Mouse (Mus musculus): ENCODE measurements at regions not wholly inside any gene's neighbourhood (a gene's known extent, or its start where the extent isn't known, plus 50 kb on each side); places are given as distances from the start of the nearest gene placed in this dataset.

DNA sequence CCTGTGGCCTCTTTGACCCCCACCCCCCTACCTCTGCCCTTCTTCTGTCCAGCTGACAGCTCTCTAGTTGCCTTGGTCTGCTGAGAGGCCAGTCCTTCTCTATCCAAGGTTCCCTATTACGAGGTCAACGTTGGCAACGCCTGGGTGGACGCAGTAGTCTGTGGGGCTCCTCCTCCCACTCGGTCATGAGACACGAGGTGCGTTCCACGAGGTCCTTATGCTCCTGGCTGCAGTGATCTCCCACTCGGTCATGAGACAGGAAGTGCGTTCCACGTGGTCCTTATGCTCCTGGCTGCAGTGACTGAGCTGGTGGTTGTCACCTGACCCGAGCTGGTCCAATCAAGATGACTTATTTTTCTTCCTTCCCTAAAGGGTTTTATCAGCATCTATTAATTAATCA is 220.7 kb downstream of the Prex1 start:
- Histone ChIP-seq H3K36me3 (ENCODE audit: control insufficient read depth, insufficient read depth, low read length) (no peaks in the 10 kb centered on the region), H3K27ac (ENCODE audit: low read depth, low read length) (no peak overlapping the region), H3K9ac (ENCODE audit: low read depth, low read length) (no peak overlapping the region), H3K4me2 (replicated peaks; ENCODE audit: low read depth, low read length) (no peak overlapping the region), H3K4me1 (ENCODE audit: control insufficient read depth, insufficient read depth, low read length) (peaks cover 20% of the 10 kb centered on the region; the same call in 1 of the 2 replicates), H3K9me3 (ENCODE audit: control insufficient read depth, low read length) (no peaks in the 10 kb centered on the region), H3K27me3 (ENCODE audit: control insufficient read depth, insufficient read depth, low read length) (no peaks in the 10 kb centered on the region), H3K4me3 (ENCODE audit: low read length) (no peak overlapping the region)
- ATAC-seq (ENCODE audit: low FRiP score, low TSS enrichment) = 0 out of 2 replicates have a peak, but pooled peaks have one; percentile 19
- 58% methylated on average over 12 of the region's 12 CpGs for WGBS

DNA sequence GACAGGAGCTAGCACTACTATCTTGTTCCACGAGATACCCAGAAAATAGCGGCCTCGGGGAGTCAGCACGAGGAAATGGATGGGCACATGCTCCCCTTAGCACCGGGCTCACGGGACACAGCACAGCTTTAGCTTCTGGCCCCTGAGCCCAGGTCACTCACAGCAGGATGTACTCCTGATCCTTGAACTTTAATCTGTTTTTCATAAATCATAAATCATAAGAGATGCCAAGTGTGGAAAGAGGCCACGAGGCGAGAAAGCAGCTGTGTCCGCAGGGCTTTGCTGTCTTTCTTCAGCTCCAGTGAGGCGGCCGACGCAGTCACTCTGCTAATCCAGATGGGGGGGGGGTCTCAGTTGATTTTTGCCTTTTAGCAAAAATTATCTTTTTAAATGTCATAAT is 221.2 kb downstream of the Prex1 start:
- Histone ChIP-seq H3K9me3 (ENCODE audit: control insufficient read depth, low read length) (no peaks in the 10 kb centered on the region), H3K4me1 (ENCODE audit: control insufficient read depth, insufficient read depth, low read length) (peaks cover 24% of the 10 kb centered on the region; the same call in 1 of the 2 replicates), H3K9ac (ENCODE audit: low read depth, low read length) (no peak overlapping the region), H3K27me3 (ENCODE audit: control insufficient read depth, insufficient read depth, low read length) (no peaks in the 10 kb centered on the region), H3K36me3 (ENCODE audit: control insufficient read depth, insufficient read depth, low read length) (no peaks in the 10 kb centered on the region), H3K4me2 (replicated peaks; ENCODE audit: low read depth, low read length) (no peak overlapping the region), H3K27ac (ENCODE audit: low read depth, low read length) (no peak overlapping the region), H3K4me3 (ENCODE audit: low read length) (no peak overlapping the region)
- no peak for ATAC-seq (ENCODE audit: low FRiP score, low TSS enrichment)
- WGBS = 65% methylated on average over 12 of the region's 12 CpGs

DNA sequence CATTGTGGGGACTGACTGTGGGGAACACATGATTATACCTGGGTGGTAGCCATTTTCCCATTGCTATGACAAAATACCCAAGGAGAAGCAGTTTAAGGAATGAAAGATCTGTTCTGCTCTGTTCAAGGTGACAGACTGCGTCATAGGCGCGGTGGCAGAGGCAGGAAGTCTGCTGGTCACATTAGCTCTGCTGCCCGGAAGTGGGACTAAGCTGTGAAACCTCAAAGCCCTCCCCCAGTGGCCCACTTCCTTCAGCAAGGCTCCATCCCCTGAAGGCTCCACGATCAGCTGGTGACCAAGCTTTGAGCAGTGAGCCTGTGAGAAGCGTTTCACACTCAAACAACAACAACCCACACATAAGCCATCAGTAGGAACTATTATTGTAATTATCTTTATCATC is 221.8 kb downstream of the Prex1 start:
- Histone ChIP-seq H3K36me3 (ENCODE audit: control insufficient read depth, insufficient read depth, low read length) (no peaks in the 10 kb centered on the region), H3K27ac (ENCODE audit: low read depth, low read length) (no peak overlapping the region), H3K27me3 (ENCODE audit: control insufficient read depth, insufficient read depth, low read length) (no peaks in the 10 kb centered on the region), H3K9ac (ENCODE audit: low read depth, low read length) (no peak overlapping the region), H3K4me2 (replicated peaks; ENCODE audit: low read depth, low read length) (no peak overlapping the region), H3K4me1 (ENCODE audit: control insufficient read depth, insufficient read depth, low read length) (peaks cover 24% of the 10 kb centered on the region; the same call in 1 of the 2 replicates), H3K9me3 (ENCODE audit: control insufficient read depth, low read length) (no peaks in the 10 kb centered on the region), H3K4me3 (ENCODE audit: low read length) (no peak overlapping the region)
- 68% methylated on average over 6 of the region's 6 CpGs for WGBS
- ATAC-seq (ENCODE audit: low FRiP score, low TSS enrichment) = no peak

DNA sequence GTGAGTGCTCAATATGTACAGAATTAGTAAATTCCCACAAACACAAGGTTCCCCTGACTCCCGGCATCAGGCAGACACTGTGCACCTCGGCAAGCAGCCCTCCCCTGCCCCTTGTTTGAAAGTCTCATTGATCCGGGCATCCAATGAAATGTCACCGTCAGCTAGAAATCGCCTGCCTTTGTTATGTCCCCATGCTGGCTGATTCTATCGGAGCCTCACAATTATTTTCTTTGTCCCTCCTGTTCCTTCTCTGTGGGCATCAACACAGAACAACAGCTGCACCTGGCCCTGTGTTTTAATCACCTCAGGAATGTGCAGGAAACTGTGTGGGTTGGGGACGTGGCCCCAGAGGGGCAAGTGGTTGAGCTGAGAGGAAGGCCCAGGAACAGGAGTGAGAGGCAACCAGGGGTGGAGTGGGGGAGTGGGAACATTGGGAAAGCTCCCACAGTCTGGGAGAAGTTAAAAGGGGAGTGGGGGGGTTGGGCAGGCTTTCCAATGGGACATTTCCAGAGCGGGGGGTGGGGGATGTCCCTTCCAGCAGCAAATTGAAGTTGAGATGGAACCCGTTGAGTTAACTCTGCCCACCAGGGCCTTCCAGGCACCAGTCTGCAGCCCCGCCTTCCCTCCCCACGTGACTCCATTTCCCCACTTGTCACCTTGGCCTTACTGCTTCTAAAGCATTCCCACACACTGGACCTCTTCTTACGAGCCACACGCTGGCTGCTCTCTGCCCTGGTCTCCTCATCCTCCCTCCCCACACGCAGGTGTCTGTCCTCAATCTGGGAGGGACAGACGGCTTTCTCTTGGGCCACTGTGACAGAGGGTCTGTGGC is 224.4 kb downstream of the Prex1 start:
- H3K36me3 ChIP-seq (ENCODE audit: control insufficient read depth, insufficient read depth, low read length) = no peaks in the 10 kb centered on the region
- H3K4me2 ChIP-seq (replicated peaks; ENCODE audit: low read depth, low read length) = no peak overlapping the region
- no peaks in the 10 kb centered on the region for H3K9me3 ChIP-seq (ENCODE audit: control insufficient read depth, low read length)
- H3K27ac ChIP-seq (ENCODE audit: low read depth, low read length) = peak overlapping the region; percentile 18; the same call in 1 of the 2 replicates
- 43% methylated on average over 13 of the region's 15 CpGs for WGBS
- H3K4me3 ChIP-seq (ENCODE audit: low read length) = no peak overlapping the region
- no peak for ATAC-seq (ENCODE audit: low FRiP score, low TSS enrichment)
- peaks cover 43% of the 10 kb centered on the region; the same call in 1 of the 2 replicates for H3K4me1 ChIP-seq (ENCODE audit: control insufficient read depth, insufficient read depth, low read length)
- no peaks in the 10 kb centered on the region for H3K27me3 ChIP-seq (ENCODE audit: control insufficient read depth, insufficient read depth, low read length)
- H3K9ac ChIP-seq (ENCODE audit: low read depth, low read length) = no peak overlapping the region

DNA sequence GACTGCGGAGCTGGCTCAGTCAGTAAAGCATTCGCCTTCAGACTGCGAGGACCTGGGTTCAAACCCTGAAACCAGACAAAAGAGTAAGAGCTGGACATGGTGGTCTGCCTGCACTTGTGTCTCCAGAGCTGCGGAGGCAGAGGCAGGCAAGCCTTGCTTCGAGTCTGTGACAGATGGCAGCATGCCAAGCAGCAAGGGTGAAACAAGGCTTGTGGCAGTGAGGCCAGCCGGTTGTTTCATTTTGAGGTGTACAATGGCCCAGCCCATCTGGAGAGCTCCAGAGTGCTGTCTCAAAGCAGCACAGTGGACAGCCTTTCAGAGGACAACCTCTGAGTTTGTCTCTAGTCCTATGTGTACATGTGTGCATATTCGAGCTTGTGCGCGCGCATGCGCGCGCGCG is 225.9 kb downstream of the Prex1 start:
- H3K4me2 ChIP-seq (replicated peaks; ENCODE audit: low read depth, low read length) = no peak overlapping the region
- no peak overlapping the region for H3K4me3 ChIP-seq (ENCODE audit: low read length)
- H3K9me3 ChIP-seq (ENCODE audit: control insufficient read depth, low read length) = no peaks in the 10 kb centered on the region
- peaks cover 45% of the 10 kb centered on the region; the same call in 1 of the 2 replicates for H3K4me1 ChIP-seq (ENCODE audit: control insufficient read depth, insufficient read depth, low read length)
- no peaks in the 10 kb centered on the region for H3K27me3 ChIP-seq (ENCODE audit: control insufficient read depth, insufficient read depth, low read length)
- ATAC-seq (ENCODE audit: low FRiP score, low TSS enrichment) = no peak
- no peak overlapping the region for H3K9ac ChIP-seq (ENCODE audit: low read depth, low read length)
- no peaks in the 10 kb centered on the region for H3K36me3 ChIP-seq (ENCODE audit: control insufficient read depth, insufficient read depth, low read length)
- H3K27ac ChIP-seq (ENCODE audit: low read depth, low read length) = no peak overlapping the region
- 85% methylated on average over 15 of the region's 15 CpGs for WGBS

DNA sequence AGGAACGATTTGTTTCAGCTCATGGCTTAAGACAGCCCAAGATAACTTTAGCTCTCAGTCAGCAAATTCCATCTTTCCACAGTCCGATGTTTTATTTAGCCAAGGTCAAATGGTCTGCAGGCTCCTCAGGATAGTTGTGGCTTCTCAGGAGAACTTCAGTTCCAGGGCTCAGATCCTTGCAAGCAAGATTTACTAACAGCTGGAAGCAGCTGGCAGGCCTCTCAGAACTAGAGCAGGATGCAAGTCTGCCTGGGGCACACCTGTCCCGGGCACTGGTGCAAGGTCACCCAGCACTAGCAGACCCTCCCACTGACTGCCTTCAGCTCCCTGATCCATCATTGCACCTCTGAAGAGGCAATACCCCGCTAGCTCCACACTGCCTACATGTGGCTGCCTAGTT is 227.8 kb downstream of the Prex1 start:
- 28% methylated on average over 4 of the region's 4 CpGs for WGBS
- peaks cover 40% of the 10 kb centered on the region; the same call in 1 of the 2 replicates for H3K4me1 ChIP-seq (ENCODE audit: control insufficient read depth, insufficient read depth, low read length)
- no peaks in the 10 kb centered on the region for H3K36me3 ChIP-seq (ENCODE audit: control insufficient read depth, insufficient read depth, low read length)
- no peak overlapping the region for H3K4me2 ChIP-seq (replicated peaks; ENCODE audit: low read depth, low read length)
- peak; percentile 16; the same call in 1 of the 2 replicates for ATAC-seq (ENCODE audit: low FRiP score, low TSS enrichment)
- no peaks in the 10 kb centered on the region for H3K9me3 ChIP-seq (ENCODE audit: control insufficient read depth, low read length)
- no peak overlapping the region for H3K4me3 ChIP-seq (ENCODE audit: low read length)
- H3K9ac ChIP-seq (ENCODE audit: low read depth, low read length) = no peak overlapping the region
- no peaks in the 10 kb centered on the region for H3K27me3 ChIP-seq (ENCODE audit: control insufficient read depth, insufficient read depth, low read length)
- H3K27ac ChIP-seq (ENCODE audit: low read depth, low read length) = peak overlapping the region; percentile 71; the same call in 1 of the 2 replicates

DNA sequence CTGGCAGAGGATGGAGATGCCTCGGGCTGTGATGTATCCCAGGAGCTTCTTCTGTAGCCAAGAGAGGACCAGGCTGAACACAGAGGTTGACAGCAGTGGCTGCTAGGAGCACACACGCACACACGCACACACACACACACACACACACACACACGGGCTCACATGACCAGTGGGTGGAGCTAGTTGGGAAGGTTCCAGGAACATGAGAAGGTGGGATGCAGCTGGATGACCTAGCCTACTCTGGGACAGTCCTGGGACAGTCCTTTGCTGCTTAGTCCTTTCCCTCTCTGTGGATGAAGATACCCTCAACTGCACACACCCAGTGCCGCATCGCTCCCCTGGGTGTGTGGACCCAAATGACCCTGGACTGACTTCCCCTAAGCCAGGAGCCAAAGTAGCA is 228.3 kb downstream of the Prex1 start:
- Histone ChIP-seq H3K4me1 (ENCODE audit: control insufficient read depth, insufficient read depth, low read length) (peaks cover 40% of the 10 kb centered on the region; the same call in 1 of the 2 replicates), H3K4me2 (replicated peaks; ENCODE audit: low read depth, low read length) (no peak overlapping the region), H3K36me3 (ENCODE audit: control insufficient read depth, insufficient read depth, low read length) (no peaks in the 10 kb centered on the region), H3K9me3 (ENCODE audit: control insufficient read depth, low read length) (no peaks in the 10 kb centered on the region), H3K27me3 (ENCODE audit: control insufficient read depth, insufficient read depth, low read length) (no peaks in the 10 kb centered on the region), H3K27ac (ENCODE audit: low read depth, low read length) (peak overlapping the region; percentile 71; the same call in 1 of the 2 replicates), H3K4me3 (ENCODE audit: low read length) (no peak overlapping the region), H3K9ac (ENCODE audit: low read depth, low read length) (no peak overlapping the region)
- WGBS = 44% methylated on average over 6 of the region's 6 CpGs
- ATAC-seq (ENCODE audit: low FRiP score, low TSS enrichment) = peak; percentile 53; the same call in 1 of the 2 replicates

DNA sequence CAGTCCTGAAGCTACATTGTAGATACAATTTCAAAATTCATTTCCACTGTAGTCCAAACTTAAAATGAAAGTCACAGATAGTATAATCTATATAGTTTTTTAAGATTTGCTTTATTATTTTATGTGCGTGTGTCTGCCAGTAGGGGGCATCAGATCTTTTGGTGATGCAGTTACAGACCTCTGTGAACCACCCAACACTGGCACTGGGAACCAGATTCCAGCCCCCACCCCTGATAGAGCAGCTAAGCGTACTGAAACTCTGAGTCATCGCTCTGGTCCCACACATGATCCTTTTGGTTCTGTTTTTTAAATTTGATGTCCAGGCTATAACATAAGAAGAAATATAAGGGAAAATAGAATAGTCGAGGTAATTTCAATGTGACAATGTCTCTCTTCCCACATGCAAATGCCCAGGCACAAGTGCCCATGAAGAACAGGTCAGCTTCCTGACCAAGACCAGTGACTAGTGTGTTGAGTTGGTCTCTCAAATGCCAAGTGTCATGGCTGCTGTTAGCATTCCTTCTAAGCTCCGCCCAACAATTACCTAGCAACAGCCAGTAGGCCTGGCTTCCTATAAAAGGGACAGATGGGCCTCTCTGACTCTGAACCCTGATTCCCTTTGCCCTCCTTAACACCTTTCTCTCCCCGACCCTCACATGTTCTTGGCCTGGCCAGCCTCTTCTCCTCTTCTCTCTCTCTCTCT is 229.9 kb downstream of the Prex1 start:
- Histone ChIP-seq H3K4me1 (ENCODE audit: control insufficient read depth, insufficient read depth, low read length) (peaks cover 35% of the 10 kb centered on the region; the same call in 1 of the 2 replicates), H3K36me3 (ENCODE audit: control insufficient read depth, insufficient read depth, low read length) (no peaks in the 10 kb centered on the region), H3K27me3 (ENCODE audit: control insufficient read depth, insufficient read depth, low read length) (no peaks in the 10 kb centered on the region), H3K4me3 (ENCODE audit: low read length) (no peak overlapping the region), H3K9ac (ENCODE audit: low read depth, low read length) (no peak overlapping the region), H3K4me2 (replicated peaks; ENCODE audit: low read depth, low read length) (no peak overlapping the region), H3K9me3 (ENCODE audit: control insufficient read depth, low read length) (no peaks in the 10 kb centered on the region), H3K27ac (ENCODE audit: low read depth, low read length) (no peak overlapping the region)
- WGBS = 85% methylated on average over 6 of the region's 6 CpGs
- no peak for ATAC-seq (ENCODE audit: low FRiP score, low TSS enrichment)

All from kidney, embryonic 14.5 days (tissue).